In genomic region chr13:53722881-53723280, GRCm38 (mm10) we compare ENCODE assay signal across 21 mouse cellular contexts.
DNase-seq lines count a peak whose midpoint lies in the region; ATAC-seq and TF ChIP-seq lines count a peak whose summit lies in the region.
"Had no signal": no experiment of that assay in that cellular context is flagged by ENCODE, and none has a peak within 500 bp of the region (broad histone marks: within the 10 kb centered on the region; RNA-seq: fewer than 3 reads in every experiment).

No protein-coding gene starts in this region.

- no peak for TF ChIP-seq CTCF in forebrain, postnatal 0 days (IDR thresholded peaks at IDR 0.05; ENCODE audit: low read depth)

- no peak overlapping the region for H3K4me3 ChIP-seq in forebrain, embryonic 14.5 days (ENCODE audit: low read depth, low read length)
- no peak overlapping the region for H3K4me3 ChIP-seq in forebrain, embryonic 11.5 days (ENCODE audit: low read depth, low read length)
- H3K4me3 ChIP-seq in forebrain, postnatal 0 days (ENCODE audit: low read depth, low read length) = no peak overlapping the region
- no peak overlapping the region for H3K4me3 ChIP-seq in forebrain, embryonic 10.5 days
- H3K4me3 ChIP-seq: heart, embryonic 12.5 days; heart, embryonic 15.5 days had no signal

- 0 out of 2 replicates have a peak, but pooled peaks cover 2% of the 10 kb centered on the region for H3K4me1 ChIP-seq in forebrain, embryonic 14.5 days (ENCODE audit: control insufficient read depth, insufficient read depth, low read length)
- peaks cover 4% of the 10 kb centered on the region; the same call in 1 of the 2 replicates for H3K4me1 ChIP-seq in forebrain, embryonic 11.5 days (replicated peaks; ENCODE audit: control insufficient read depth, insufficient read depth, low read length)
- 0 out of 2 replicates have a peak, but pooled peaks cover 12% of the 10 kb centered on the region for H3K4me1 ChIP-seq in forebrain, postnatal 0 days (ENCODE audit: insufficient read depth)
- peaks cover 31% of the 10 kb centered on the region for H3K4me1 ChIP-seq in forebrain, embryonic 10.5 days

- ATAC-seq in forebrain, embryonic 14.5 days = no peak
- no peak for ATAC-seq in forebrain, embryonic 11.5 days (replicated peaks; ENCODE audit: low FRiP score)
- peak; percentile 47 for ATAC-seq in forebrain, postnatal 0 days
- ATAC-seq: activated CD4-positive, CD25-positive, alpha-beta regulatory T cell, adult 4 months; hindbrain, postnatal 0 days; inflammation-experienced regulatory T-cells, adult 6 months; intestine, embryonic 16.5 days had no signal

- no peaks in the 10 kb centered on the region for H3K9me3 ChIP-seq in forebrain, embryonic 14.5 days (replicated peaks; ENCODE audit: control insufficient read depth, low read length)
- H3K9me3 ChIP-seq in forebrain, embryonic 11.5 days (ENCODE audit: control insufficient read depth, low read length) = no peaks in the 10 kb centered on the region
- no peaks in the 10 kb centered on the region for H3K9me3 ChIP-seq in forebrain, postnatal 0 days (ENCODE audit: low read length)
- no peaks in the 10 kb centered on the region for H3K9me3 ChIP-seq in forebrain, embryonic 10.5 days
- H3K9me3 ChIP-seq: heart, embryonic 12.5 days; heart, embryonic 15.5 days had no signal

- no peaks in the 10 kb centered on the region for H3K36me3 ChIP-seq in forebrain, embryonic 14.5 days (ENCODE audit: control insufficient read depth, insufficient read depth, low read length)
- H3K36me3 ChIP-seq in forebrain, embryonic 11.5 days (ENCODE audit: control insufficient read depth, insufficient read depth, low read length) = no peaks in the 10 kb centered on the region
- H3K36me3 ChIP-seq in forebrain, postnatal 0 days (ENCODE audit: insufficient read depth) = no peaks in the 10 kb centered on the region
- H3K36me3 ChIP-seq in forebrain, embryonic 10.5 days (replicated peaks) = no peaks in the 10 kb centered on the region
- H3K36me3 ChIP-seq: heart, embryonic 12.5 days; heart, embryonic 15.5 days had no signal

- H3K27me3 ChIP-seq in forebrain, embryonic 14.5 days (replicated peaks; ENCODE audit: control insufficient read depth, insufficient read depth, low read length) = no peaks in the 10 kb centered on the region
- H3K27me3 ChIP-seq in forebrain, embryonic 11.5 days (ENCODE audit: control insufficient read depth, insufficient read depth, low read length) = no peaks in the 10 kb centered on the region
- no peaks in the 10 kb centered on the region for H3K27me3 ChIP-seq in forebrain, postnatal 0 days (ENCODE audit: insufficient read depth, low read length)
- peaks cover 7% of the 10 kb centered on the region for H3K27me3 ChIP-seq in forebrain, embryonic 10.5 days (ENCODE audit: poor library complexity, severe bottlenecking)
- H3K27me3 ChIP-seq: heart, embryonic 15.5 days had no signal

- H3K9ac ChIP-seq in forebrain, embryonic 14.5 days (ENCODE audit: low read length) = no peak overlapping the region
- H3K9ac ChIP-seq in forebrain, embryonic 11.5 days (ENCODE audit: low read length) = no peak overlapping the region
- H3K9ac ChIP-seq in forebrain, postnatal 0 days = no peak overlapping the region
- H3K9ac ChIP-seq: heart, embryonic 12.5 days; heart, embryonic 15.5 days; hindbrain, embryonic 14.5 days had no signal

- H3K4me2 ChIP-seq in forebrain, embryonic 14.5 days (ENCODE audit: low read length) = no peak overlapping the region
- H3K4me2 ChIP-seq in forebrain, embryonic 11.5 days (ENCODE audit: low read depth, low read length, severe bottlenecking) = no peak overlapping the region
- 0 out of 2 replicates have a peak overlapping the region, but pooled peaks have one; percentile 4 for H3K4me2 ChIP-seq in forebrain, postnatal 0 days (ENCODE audit: low read depth)
- H3K4me2 ChIP-seq: heart, embryonic 12.5 days; heart, embryonic 15.5 days; hindbrain, embryonic 14.5 days had no signal

- no peak overlapping the region for H3K27ac ChIP-seq in forebrain, embryonic 14.5 days (ENCODE audit: low read depth, low read length)
- H3K27ac ChIP-seq in forebrain, embryonic 11.5 days (ENCODE audit: low read depth, low read length) = no peak overlapping the region
- H3K27ac ChIP-seq in forebrain, postnatal 0 days (ENCODE audit: low read depth, low read length) = 0 out of 2 replicates have a peak overlapping the region, but pooled peaks have one; percentile 59
- H3K27ac ChIP-seq in forebrain, embryonic 10.5 days = no peak overlapping the region
- H3K27ac ChIP-seq: heart, embryonic 15.5 days; hindbrain, embryonic 14.5 days; hindbrain, postnatal 0 days had no signal

- WGBS in forebrain, embryonic 14.5 days = 39% methylated on average over 6 of the region's 6 CpGs
- WGBS in forebrain, embryonic 11.5 days = 69% methylated on average over 6 of the region's 6 CpGs
- WGBS in forebrain, postnatal 0 days = 25% methylated on average over 6 of the region's 6 CpGs
- 72% methylated on average over 6 of the region's 6 CpGs for WGBS in forebrain, embryonic 10.5 days

- DNase-seq in forebrain, embryonic 14.5 days (ENCODE audit: low spot score) = peak; percentile 39
- no peak for DNase-seq in forebrain, embryonic 11.5 days (ENCODE audit: low spot score)
- DNase-seq in forebrain, postnatal 0 days = peak; percentile 46
- no peak for DNase-seq in forebrain, embryonic 10.5 days (ENCODE audit: extremely low spot score, low spot score)
- DNase-seq in layer of hippocampus, adult 9-11 months = peak; percentile 9
- no peak for DNase-seq in layer of hippocampus, postnatal 36 days
- DNase-seq in mesoderm, embryonic 11.5 days (ENCODE audit: low read depth, low spot score) = peak; percentile 16
- no peak for DNase-seq in cerebellum, adult 11 months
- DNase-seq: cerebellum, adult 18-20 months; cerebellum, adult 9-10 months; cerebellum, postnatal 14 days; gastrocnemius, postnatal 25 days; heart, postnatal 10 days; heart, postnatal 4 days had no signal

Comparison
In these comparisons a context has a peak if more than half of its experiments do, and no peak if none do; other contexts are left out.
1. DNase-seq: peak in forebrain, embryonic 14.5 days (single experiment), forebrain, postnatal 0 days (single experiment), layer of hippocampus, adult 9-11 months (single experiment) and mesoderm, embryonic 11.5 days (single experiment); none in forebrain, embryonic 11.5 days (single experiment), forebrain, embryonic 10.5 days (single experiment), layer of hippocampus, postnatal 36 days (0 of 2) and cerebellum, adult 11 months (single experiment).